Mouse (Mus musculus) right cerebral cortex, postnatal 4 days (tissue): Measurements from ENCODE around the gene Svs1.

Experiments used
- DNase-seq: peaks from one replicate; pipeline ENCODE4 v3.0.0-alpha.2; 2022

The Svs1 gene

DNA sequence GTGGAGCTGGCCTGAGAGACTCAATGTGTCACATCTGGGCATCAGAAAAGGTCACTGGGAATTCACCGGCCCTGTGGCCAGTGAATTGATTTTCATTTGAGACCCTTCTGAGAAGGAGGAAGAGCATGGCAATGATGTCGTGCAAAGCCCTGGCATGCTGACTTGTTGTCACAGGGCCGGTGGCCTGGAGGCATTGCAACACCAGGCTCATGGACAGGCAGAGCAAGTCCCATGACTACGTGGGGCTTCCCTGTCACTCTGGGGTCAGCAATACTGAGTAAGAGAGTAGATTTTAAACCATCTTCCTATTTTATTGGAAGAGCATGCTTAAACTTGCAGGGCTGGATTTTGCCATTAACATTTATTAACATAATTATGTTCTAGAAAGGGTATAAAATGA, 26.4 kb downstream of the Svs1 start:
- no peak for DNase-seq

DNA sequence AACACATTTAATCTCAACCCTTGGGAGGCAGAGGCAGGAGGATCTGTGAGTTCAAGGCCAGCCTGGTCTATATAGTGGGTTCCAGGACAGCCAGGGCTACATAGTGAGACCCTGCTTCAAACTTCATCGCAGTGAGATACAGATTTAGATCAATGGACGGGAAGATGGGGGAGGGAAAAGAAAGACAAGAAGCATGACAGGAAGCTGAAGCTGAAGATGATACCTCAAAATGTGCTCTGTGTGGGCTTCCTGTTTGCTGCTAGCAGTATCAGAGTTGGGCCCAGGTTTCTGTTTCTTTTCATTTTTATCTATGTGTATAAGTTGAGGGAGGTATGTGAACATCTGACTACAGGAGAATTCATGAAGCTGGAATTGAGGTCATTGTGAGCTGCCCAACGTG, 26.8 kb downstream of the Svs1 start:
- DNase-seq = no peak

DNA sequence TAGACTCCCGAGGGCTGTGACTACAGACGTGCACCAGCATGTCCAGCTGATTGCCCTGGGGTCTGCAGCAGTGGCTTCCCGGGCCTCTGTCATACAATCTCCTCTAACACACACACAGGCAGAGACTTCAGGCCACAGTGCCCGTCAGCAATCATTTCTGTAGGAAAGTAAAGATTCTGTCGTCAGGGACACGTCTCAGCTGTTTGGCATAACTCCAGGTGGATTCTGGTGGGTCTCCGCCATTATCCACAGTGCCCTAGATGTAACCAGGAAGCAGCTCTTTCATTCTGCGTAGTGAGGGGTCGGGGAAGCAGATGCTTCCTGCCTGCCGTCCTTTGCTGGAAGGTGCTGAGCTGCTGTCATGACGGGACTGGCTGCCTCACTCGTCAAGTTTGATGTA, 30.5 kb downstream of the Svs1 start:
- DNase-seq = no peak

DNA sequence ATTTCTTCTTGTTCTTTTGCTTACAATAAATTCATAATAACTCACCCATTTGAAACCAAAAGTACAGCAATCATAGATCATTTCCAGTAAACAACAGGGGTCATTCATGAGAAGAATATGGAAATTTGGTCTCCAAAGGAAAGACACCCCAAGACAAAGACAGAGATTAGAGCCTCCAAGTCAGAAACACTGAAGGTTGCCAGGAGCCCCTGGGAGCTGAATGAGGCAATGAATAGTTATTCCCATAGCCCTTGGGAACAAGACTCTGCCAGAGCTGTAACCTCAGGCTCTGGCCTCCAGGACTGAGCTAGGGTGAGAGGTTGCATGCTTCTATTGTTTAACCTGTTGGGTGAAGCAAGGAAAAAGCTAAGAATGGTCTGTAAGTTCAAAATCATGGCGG, 32.7 kb downstream of the Svs1 start:
- no peak for DNase-seq

DNA sequence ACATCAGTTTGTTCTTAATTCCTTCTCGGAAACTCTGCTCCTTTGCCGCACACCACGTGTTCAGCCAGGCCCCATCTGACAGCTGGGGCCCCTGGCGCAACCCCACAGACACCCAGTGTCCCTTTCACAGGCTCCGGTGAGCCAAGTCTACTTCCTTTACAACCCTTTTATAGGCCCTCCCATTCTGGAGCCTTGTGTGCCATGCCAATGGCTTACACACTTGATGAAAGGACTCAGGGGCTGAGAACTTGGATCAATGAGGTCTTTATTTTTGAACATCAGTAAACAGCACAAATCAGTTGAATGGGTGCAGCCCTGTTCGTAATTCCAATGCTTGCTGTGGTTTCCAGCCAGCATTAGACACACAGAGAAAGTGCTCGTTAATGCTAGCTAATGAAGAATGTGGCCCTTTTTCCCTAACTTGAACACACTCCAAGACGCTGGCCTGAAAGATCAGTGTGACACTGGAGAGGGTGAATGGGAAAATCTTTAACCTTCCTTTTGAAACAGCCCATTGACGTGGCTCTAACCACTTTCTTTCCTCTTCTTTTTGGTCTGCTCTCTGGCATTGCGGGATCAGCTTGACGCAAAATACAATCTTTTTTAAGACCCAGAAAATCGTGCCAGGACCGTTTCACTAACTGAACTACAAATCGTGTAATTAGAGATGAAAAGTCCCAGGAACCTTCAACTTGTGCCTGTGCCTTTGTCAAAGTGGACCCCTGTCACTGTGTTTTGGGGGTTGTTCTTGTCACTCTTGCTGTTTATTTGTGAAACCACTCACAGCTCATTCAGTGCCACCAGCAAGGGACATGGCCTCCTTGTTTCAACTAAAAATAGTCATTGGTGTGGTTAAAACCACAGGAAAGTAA, 34.7 kb downstream of the Svs1 start:
- DNase-seq = peak; percentile 28

DNA sequence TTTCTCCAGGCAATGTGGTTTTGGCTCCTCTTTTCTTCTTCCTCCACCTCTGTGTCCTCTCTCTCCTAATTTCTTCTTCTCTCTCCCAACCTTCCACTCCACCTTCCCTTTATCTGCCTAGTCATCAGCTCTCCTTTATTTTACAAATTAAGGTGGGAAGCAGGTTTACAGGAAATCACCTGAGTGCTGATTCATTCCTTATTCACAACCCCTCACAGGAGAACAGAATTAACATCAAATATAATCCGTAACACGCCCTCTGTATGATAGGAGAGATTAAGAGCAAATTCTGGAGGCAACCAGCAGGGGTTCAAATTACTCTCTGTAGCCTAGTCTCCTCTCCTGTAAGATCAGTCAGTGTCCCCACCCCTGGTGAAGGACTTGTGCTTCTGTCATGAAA, 35.7 kb downstream of the Svs1 start:
- DNase-seq = no peak

DNA sequence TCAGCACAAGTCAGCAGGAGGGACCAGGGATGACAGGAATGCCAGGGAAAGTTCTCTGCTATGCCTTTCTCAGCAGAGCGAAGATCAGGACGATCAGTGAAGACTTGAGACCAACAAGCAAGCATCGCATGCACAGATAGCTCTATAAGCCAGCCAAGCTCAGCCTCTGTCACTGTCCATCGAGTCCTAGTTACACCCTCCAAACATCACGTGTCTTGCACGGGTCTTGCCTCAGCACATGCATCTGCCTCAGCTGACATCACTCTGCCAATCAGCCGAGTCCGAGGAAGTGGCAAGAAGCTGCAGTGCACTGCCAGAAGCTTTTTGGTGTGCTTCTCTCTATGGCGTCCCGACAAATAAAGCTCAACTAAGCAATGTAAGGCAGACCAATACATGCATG, 36.7 kb downstream of the Svs1 start:
- DNase-seq = no peak

DNA sequence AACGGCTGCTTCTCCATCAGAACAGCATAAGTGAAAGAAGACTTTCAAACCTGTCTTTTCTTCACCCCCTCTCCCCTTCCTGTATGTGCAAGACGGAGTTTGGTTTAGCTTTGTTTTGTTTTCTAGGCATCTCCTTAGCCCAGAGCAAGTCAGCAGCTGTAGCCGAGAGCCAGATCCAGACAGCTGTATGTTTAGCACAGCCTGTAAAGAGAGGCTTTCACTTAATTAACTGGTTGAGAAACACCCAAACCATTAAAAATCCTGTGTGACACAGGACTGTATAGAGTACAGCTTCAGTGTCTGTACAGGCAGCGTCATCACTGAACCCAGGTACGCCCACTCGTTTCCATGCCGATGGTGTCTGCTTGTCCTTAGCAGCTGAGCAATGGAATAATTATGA, 38.6 kb downstream of the Svs1 start:
- no peak for DNase-seq

DNA sequence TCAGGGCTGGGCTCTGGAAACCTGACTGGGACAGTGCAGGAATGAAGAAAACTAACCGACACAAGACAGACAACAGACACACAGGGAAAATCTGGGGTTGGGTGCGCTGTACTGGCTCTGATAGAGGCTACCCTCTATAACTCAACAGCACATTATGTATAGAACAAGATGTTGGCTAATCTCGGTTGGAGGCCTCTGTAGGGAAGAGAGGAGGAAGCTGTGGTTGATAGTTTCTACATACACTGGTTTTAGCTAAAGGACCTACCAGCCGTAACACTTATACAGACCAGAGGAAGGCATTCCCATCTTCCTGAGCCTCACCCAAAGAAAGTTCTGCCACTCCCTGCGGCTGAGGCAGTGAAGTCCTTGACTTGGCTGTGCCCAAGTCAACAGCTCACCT, 39.8 kb downstream of the Svs1 start:
- DNase-seq = no peak

DNA sequence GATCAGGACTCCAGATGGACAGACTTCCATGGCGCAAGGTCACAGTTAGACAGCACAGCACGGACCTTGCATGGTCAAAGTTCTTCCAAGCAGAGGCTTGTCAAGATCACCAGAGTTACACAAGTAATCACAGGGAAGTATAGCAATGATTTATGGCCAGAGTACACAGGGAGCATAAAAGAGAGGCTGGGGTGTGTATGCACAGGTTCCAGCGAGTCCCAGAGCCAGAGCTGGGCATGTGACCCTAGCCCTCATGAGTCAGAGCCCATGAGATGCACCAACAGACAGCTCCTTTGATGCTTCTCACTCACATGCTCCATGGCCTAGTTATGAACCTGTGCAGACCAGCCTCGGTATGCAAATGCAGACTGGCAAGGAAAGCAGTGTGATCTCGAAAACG, 41.4 kb downstream of the Svs1 start:
- no peak for DNase-seq

DNA sequence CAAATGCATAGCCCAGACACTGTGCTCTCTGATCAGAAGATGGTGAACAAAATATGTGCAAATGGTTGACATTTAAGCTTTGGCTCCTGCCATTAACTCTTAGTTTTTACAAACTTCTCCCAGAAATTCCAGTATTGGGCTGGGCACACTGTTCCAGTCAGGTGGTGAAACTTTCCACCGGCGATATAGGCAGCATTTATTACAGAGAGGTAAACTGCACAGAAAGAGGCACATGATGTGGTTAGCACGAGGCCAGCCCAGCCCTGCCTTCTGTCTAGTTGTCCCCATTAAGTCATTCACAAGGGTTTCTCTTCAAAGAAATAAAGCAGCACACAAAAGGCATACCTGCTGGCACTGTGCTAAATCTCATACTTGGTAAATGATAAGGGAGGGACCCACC, 42.0 kb downstream of the Svs1 start:
- DNase-seq = no peak

DNA sequence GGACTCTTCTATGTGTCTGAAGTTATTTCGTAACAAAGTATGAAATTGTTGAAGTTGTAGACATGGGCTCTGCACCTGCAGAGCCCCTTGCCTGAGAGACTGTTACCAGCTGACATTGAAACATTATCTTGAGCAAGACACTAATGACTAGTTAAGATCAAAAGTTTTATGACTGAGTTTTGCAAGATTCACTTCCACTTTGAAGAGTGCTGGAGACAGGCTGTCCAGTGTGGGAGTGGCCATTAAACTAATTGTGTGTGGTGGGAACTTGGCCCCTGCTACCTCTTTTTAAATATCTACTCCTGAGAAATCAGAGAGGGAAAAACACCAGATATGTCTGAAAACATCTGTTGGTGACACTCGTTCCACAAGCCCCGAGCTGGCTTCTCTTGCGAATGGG, 44.6 kb downstream of the Svs1 start:
- DNase-seq = no peak

DNA sequence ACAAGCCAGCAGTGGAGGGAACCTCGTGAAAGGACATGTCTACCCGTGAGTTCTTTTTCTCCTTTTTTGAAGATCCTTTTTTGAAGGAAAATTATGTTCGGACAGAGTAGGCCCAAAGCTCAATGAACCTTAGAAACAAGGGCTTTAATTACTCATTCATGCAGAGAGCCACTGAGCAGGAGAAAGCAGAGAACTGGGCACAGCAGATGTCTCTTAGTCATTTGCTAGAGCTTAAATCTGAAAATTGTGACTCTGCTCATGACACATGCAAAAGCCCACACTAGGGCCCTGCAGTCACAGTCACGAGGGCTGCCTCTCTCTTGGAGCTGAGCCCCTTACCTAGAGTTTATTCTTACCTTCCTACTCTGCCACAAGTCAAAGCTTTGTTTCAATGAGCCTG, 46.1 kb downstream of the Svs1 start:
- DNase-seq = no peak

DNA sequence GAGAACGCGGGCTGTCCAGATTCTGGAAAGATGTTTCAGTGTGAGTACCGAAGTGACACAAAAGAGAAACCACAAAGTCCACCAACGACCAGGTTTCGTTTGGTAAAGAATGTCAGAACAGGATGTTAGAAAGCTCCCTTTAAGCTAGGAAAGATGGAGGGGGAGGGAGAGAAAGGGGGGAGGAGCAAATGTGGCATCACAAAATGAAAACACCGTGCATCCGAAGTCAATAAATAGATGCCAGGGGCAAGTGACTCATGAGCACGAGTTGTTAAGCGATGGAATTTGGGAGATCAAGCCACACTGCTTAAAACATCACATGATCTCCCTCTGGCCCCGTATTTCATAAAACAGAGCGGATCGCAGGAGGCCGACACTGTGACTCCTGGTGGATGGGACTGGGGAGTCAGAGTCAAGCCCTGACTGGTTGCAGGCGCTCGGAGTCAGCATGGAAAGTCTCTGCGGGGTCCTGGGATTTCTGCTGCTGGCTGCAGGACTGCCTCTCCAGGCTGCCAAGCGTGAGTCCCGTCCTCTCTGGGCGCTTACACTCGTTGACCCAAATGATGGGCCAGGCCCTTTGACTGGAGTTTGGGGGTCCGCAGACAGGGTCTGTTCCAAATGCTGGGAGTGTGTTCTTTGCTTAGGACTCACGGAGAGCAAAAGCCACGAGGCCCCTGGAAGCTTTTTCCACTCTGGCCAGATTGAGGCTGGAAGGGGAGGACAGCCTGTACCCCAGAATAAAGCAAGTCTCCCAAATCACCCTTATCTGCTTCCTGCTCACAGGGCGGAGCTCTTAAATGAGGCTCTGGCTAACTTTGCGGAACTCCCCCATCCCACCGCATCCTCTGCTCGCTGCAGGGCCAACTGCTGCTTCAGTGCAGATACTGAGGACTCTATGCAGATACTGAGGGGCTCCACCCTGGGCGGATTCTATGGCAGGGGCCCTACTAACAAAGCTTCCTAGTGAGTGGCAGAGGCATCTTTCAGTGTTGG, 49.9 kb downstream of the Svs1 start, which contains the start of gene Gpnmb:
Gene Gpnmb (plus strand): TSS at position 272 of the 993 bp plus-strand sequence.
- no peak for DNase-seq

DNA sequence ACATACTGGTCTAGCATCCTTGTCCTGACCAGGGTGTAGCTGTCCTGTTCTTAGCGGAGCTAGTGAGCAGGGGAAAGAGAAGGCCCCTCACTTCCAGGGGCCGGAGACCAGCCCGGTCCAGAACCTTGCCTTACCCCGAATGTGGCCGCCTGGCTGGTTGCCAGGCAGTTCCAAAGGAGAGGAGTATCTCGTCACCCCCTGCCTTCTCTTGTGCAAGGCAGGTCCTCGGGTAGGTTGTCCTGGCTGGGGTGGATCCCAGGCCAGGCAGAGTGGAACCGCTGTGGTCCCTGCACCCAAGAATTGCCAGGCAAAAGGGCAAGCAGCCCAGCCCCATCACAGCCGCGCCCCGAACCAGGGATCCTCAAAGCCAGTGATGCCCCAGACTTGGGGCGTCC, 50.6 kb downstream of the Svs1 start:
- no peak for DNase-seq

DNA sequence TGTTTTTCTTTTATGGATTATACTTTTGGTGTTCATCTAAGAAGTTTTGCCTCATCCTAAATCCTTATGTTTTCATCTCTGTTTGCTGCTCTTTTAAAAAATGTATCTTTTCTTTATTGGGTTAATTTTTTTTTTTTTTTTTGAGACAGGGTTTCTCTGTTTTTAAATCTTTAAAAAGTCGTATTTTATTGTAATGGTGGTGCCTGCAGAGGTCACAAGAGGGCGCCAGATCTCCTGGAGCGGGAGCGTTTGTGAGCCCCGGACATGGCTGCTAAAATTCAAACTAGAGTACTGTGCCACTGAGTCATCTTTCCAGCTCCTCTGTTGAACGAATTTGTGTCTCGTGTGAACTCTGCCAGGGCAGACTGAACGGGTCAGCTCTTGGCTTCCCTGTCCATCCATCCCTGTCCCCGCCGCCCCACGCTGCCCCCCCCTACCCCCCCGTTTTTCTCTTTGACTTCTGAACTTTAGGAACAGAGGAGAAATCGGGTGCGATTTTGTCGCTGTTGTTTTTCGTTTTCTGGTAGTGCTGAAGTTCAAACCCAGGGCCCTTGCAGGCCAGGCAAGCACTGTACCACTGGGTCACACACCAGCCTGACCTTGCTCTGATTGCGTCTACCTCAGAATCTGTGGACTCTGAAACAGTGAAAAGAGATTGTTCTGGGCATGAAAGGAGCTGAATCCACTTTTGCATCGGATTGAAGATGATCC, 53.0 kb downstream of the Svs1 start:
- peak; percentile 79 for DNase-seq
